Mouse (Mus musculus): Measurements from ENCODE around the gene Ly6g5c. TPM values are rescaled to one million over a fixed set of nuclear protein-coding genes. Genes with fewer than 3 reads are reported as not detected.

Gene Ly6g5c
- polyA plus RNA-seq, 1 experiment, result not detected

DNA sequence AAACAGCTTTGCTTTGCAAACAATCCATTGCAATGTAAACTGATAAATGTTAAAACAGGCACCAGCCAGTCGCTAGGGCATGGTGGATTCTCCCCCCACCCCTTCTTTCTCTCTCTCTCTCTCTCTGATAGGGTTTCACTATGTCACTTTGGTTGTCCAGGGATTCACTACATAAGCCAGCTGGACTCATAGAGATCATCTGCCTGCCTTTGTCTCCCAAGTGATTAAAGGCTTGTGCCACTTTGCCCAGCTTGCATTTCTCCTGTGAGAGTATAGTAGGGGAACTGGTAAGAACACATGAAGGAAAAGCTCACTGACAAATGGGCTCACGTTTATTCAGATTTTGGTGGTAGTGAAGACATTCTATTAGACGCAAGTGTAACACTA, 24.1 kb downstream of the Ly6g5c start:
- no peak for TF ChIP-seq CTCF (IDR thresholded peaks at IDR 0.05; ENCODE audit: extremely low read depth, insufficient read length, insufficient replicate concordance, low read depth, low read length)
- no peak for TF ChIP-seq POLR2A (IDR thresholded peaks at IDR 0.05; ENCODE audit: low read depth, low read length)
- H3K4me1 ChIP-seq (ENCODE audit: control insufficient read depth, insufficient read depth, insufficient read length, low read length), result peaks cover 8% of the 10 kb centered on the region
- H3K27ac ChIP-seq (ENCODE audit: insufficient read depth, low read depth, low read length), result no peak overlapping the region
- peaks cover 13% of the 10 kb centered on the region for H3K36me3 ChIP-seq (ENCODE audit: control insufficient read depth, insufficient read depth, low read length)
- H3K27me3 ChIP-seq (ENCODE audit: control insufficient read depth, insufficient read depth, low read length), result no peaks in the 10 kb centered on the region
- no peak overlapping the region for H3K4me3 ChIP-seq (ENCODE audit: low read depth, low read length)
- WGBS, result 64% methylated on average over 3 of the region's 3 CpGs

DNA sequence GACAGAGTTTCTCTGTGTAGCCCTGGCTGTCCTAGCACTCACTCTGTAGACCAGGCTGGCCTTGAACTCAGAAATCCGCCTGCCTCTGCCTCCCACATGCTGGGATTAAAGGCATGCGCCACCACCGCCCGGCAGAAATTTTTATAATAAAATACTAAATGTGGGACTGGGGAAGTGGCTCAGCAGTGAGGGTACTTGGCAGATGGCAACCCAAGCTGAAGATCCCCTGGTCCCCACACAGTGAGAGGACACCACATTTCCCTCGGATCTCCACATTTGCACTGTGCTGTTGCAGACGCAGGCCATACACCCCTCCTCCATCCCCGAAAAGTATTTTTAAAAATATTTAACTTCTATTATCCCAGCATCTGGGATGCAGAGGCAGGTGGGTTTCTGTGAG, 25.4 kb downstream of the Ly6g5c start:
- Histone ChIP-seq H3K4me3 (ENCODE audit: low read depth, low read length) (no peak overlapping the region), H3K27me3 (ENCODE audit: control insufficient read depth, insufficient read depth, low read length) (no peaks in the 10 kb centered on the region), H3K36me3 (ENCODE audit: control insufficient read depth, insufficient read depth, low read length) (peaks cover 7% of the 10 kb centered on the region), H3K27ac (ENCODE audit: insufficient read depth, low read depth, low read length) (no peak overlapping the region), H3K4me1 (ENCODE audit: control insufficient read depth, insufficient read depth, insufficient read length, low read length) (peaks cover 4% of the 10 kb centered on the region; the same call in 1 of the 2 replicates)
- no peak for TF ChIP-seq CTCF (IDR thresholded peaks at IDR 0.05; ENCODE audit: extremely low read depth, insufficient read length, insufficient replicate concordance, low read depth, low read length)
- no peak for TF ChIP-seq POLR2A (IDR thresholded peaks at IDR 0.05; ENCODE audit: low read depth, low read length)
- WGBS, result 92% methylated on average over 7 of the region's 7 CpGs

DNA sequence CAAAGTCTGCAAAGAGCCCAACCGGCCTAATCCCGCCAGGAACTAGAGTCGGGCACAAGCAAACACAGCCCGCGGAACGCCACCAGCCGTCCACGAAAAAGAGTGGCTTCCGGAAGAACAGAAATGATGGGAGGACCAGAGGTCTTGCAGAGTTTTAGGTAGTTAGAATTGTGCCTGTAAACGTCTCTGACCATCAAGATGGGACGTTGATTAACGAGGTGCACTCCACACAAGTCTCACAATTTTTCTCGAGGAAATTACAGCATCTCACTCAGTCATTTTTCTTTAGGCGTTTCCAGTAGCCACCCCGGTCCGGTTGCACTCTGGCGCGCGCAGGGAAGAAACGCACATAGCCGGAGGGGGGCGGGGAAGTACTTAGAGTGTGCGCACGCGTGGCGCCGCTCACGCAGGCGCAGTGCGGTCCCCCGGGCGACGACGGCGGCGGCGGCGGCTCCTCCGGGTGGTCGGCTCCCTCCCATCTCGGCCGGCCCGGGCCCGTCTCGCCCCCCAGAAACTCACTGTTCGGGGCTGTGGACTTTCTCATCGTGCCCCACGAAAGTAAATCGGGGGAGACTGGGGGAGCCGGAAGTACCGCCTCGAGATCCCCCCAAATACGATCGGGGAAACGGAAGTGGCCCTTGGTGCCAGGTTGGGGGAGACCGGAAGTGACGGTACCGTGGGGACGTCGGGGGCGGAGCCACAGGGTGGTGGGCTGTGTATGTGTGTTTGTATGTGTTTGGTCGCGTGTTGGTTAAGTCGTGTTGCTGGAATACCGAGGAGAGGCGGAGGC, 26.9 kb downstream of the Ly6g5c start, which contains the start of gene Bag6:
Bag6 (plus strand) TSS at position 378 of the 790 bp plus-strand sequence.
- Histone ChIP-seq H3K27me3 (ENCODE audit: control insufficient read depth, insufficient read depth, low read length) (no peaks in the 10 kb centered on the region), H3K27ac (ENCODE audit: insufficient read depth, low read depth, low read length) (peak within 1 kb of the TSS; percentile 95), H3K36me3 (ENCODE audit: control insufficient read depth, insufficient read depth, low read length) (peaks cover 20% of the 10 kb centered on the region), H3K4me1 (ENCODE audit: control insufficient read depth, insufficient read depth, insufficient read length, low read length) (peaks cover 4% of the 10 kb centered on the region; the same call in 1 of the 2 replicates), H3K4me3 (ENCODE audit: low read depth, low read length) (peak within 1 kb of the TSS; percentile 67)
- WGBS, result under 1% methylated on average over 66 of the region's 66 CpGs
- TF ChIP-seq POLR2A (IDR thresholded peaks at IDR 0.05; ENCODE audit: low read depth, low read length) (peak; percentile 31), CTCF (IDR thresholded peaks at IDR 0.05; ENCODE audit: extremely low read depth, insufficient read length, insufficient replicate concordance, low read depth, low read length) (no peak)

DNA sequence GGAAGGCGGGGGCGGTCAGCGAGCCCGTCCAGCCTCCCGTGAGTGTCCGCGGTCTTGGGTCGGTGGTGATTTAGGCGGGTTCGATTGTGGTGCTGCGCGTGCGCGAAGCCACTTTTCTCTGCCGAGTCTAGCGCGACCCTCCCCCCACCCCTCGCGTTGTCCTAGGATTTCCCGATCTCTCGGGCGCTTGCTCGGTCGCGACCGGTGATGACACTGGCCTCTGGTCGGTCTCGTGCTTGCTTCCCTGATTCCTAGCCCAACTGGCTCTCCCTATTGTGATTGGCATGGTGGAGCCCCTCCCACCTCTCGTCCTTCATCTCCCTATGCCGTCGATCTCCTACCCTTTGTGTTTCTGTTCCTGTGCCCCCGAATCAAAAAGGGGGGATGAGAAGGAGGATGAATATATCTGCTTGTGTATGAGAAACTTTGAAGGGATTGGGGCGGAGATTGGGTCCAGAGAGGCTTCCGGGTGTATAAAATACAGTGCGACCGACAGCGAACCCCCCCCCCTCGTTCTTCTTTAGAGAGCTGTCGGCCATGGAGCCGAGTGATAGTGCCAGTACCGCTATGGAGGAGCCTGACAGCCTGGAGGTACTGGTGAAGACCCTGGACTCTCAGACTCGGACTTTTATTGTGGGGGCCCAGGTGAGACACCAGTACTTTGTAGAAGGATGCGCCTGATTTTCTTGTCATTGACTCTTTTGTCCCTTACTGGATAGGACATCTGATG, 27.7 kb downstream of the Ly6g5c start:
- peak overlapping the region; percentile 95 for H3K27ac ChIP-seq (ENCODE audit: insufficient read depth, low read depth, low read length)
- peaks cover 4% of the 10 kb centered on the region; the same call in 1 of the 2 replicates for H3K4me1 ChIP-seq (ENCODE audit: control insufficient read depth, insufficient read depth, insufficient read length, low read length)
- no peaks in the 10 kb centered on the region for H3K27me3 ChIP-seq (ENCODE audit: control insufficient read depth, insufficient read depth, low read length)
- WGBS, result 1% methylated on average over 43 of the region's 43 CpGs
- TF ChIP-seq CTCF (IDR thresholded peaks at IDR 0.05; ENCODE audit: extremely low read depth, insufficient read length, insufficient replicate concordance, low read depth, low read length) (no peak), POLR2A (IDR thresholded peaks at IDR 0.05; ENCODE audit: low read depth, low read length) (0 out of 2 replicates have a peak, but pooled peaks have one; percentile 5)
- H3K4me3 ChIP-seq (ENCODE audit: low read depth, low read length), result peak overlapping the region; percentile 67
- H3K36me3 ChIP-seq (ENCODE audit: control insufficient read depth, insufficient read depth, low read length), result peaks cover 25% of the 10 kb centered on the region

DNA sequence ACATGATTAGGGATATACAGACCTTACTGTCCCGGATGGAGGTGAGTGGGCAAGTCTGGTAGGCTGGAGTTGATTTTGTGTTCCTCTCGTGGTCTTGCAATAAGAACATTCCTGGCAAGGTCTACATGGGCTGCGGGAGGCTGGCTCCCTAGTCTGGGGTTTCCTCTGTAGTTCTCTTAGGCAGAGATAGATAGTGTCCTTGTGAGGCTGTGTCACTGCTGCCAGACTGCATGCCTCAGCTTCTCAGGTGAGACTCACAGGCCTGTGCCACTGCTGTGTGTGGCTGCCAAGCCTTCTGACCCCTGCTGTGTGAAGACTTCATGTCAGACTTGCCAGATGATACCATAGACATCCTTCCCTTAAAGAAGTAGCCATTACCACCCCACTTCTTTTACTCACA, 31.2 kb downstream of the Ly6g5c start:
- Histone ChIP-seq H3K36me3 (ENCODE audit: control insufficient read depth, insufficient read depth, low read length) (peaks cover 56% of the 10 kb centered on the region), H3K27me3 (ENCODE audit: control insufficient read depth, insufficient read depth, low read length) (no peaks in the 10 kb centered on the region), H3K4me3 (ENCODE audit: low read depth, low read length) (no peak overlapping the region), H3K4me1 (ENCODE audit: control insufficient read depth, insufficient read depth, insufficient read length, low read length) (peaks cover 4% of the 10 kb centered on the region; the same call in 1 of the 2 replicates), H3K27ac (ENCODE audit: insufficient read depth, low read depth, low read length) (no peak overlapping the region)
- TF ChIP-seq POLR2A (IDR thresholded peaks at IDR 0.05; ENCODE audit: low read depth, low read length) (no peak), CTCF (IDR thresholded peaks at IDR 0.05; ENCODE audit: extremely low read depth, insufficient read length, insufficient replicate concordance, low read depth, low read length) (no peak)
- 89% methylated on average over 3 of the region's 3 CpGs for WGBS

DNA sequence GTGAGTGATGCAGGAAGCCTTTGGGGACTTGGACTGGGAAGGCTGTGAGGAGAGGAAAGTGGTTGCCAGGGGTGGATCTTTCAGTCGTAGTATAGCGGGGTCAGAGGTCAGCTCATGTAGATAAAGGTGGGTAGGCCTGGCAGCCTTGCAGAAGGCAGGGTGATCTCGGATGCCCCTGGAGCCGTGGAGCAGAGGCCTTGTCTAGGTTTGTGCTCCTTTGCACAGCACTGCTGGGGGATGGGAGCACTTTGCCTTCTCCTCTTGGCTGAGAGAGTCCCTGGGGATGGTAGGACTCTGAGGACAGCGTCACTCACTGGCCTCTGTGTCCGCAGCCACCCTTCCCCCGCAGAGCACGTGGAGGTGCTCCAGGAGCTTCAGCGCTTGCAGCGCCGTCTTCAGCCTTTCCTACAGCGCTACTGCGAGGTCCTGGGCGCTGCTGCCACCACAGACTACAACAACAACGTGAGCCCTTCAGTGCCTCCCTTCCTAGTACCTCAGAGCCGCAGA, 32.5 kb downstream of the Ly6g5c start:
- peaks cover 68% of the 10 kb centered on the region for H3K36me3 ChIP-seq (ENCODE audit: control insufficient read depth, insufficient read depth, low read length)
- WGBS, result 73% methylated on average over 16 of the region's 16 CpGs

More for the DNA sequence above, 32.5 kb downstream of the Ly6g5c start:
- H3K4me3 ChIP-seq (ENCODE audit: low read depth, low read length), result no peak overlapping the region
- no peak overlapping the region for H3K27ac ChIP-seq (ENCODE audit: insufficient read depth, low read depth, low read length)
- peaks cover 4% of the 10 kb centered on the region; the same call in 1 of the 2 replicates for H3K4me1 ChIP-seq (ENCODE audit: control insufficient read depth, insufficient read depth, insufficient read length, low read length)
- TF ChIP-seq CTCF (IDR thresholded peaks at IDR 0.05; ENCODE audit: extremely low read depth, insufficient read length, insufficient replicate concordance, low read depth, low read length) (no peak), POLR2A (IDR thresholded peaks at IDR 0.05; ENCODE audit: low read depth, low read length) (no peak)
- H3K27me3 ChIP-seq (ENCODE audit: control insufficient read depth, insufficient read depth, low read length), result no peaks in the 10 kb centered on the region

Measured in small intestine, adult 2 months (tissue).